10 mouse cellular contexts compared by ENCODE assay signal in the genomic region with DNA sequence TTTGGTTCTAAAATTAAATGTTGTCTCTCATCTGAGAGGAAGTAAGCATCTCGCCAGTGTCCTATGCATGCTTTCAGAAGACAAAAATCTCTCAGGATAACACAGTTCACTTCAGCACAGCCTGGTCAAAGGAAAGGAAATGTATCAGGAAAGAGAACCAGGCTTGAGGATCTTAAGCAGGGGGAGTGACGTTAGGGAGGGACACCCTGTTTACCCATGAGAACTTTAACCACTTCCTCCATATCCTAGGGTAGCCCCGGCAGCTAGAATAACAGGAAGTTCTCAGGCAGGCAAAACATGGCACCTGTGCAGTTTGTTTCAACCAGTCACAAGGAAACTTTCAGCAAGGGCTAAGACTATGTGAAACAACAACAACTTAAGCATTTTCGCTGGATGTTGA. TPM values are rescaled to one million over a fixed set of nuclear protein-coding genes. Genes with fewer than 3 reads are reported as not detected.
DNase-seq lines count a peak whose midpoint lies in the region; ATAC-seq and TF ChIP-seq lines count a peak whose summit lies in the region.
"Had no signal": no experiment of that assay in that cellular context is flagged by ENCODE, and none has a peak within 500 bp of the region (broad histone marks: within the 10 kb centered on the region; RNA-seq: fewer than 3 reads in every experiment).

No protein-coding gene starts in this region.

- 38% methylated on average over 4 of the region's 4 CpGs for WGBS in lung, postnatal 0 days
- 58% methylated on average over 4 of the region's 4 CpGs for WGBS in stomach, postnatal 0 days

- H3K4me2 ChIP-seq in lung, postnatal 0 days (replicated peaks; ENCODE audit: low read depth, low read length) = no peak overlapping the region
- no peak overlapping the region for H3K4me2 ChIP-seq in stomach, postnatal 0 days (replicated peaks; ENCODE audit: low read depth)

- no peaks in the 10 kb centered on the region for H3K9me3 ChIP-seq in lung, postnatal 0 days (ENCODE audit: low read length)
- no peaks in the 10 kb centered on the region for H3K9me3 ChIP-seq in stomach, postnatal 0 days (ENCODE audit: control insufficient read depth, low read length)

- peak; percentile 96 for ATAC-seq in granulocyte monocyte progenitor cell, adult 5-6 weeks (replicated peaks; ENCODE audit: poor library complexity, severe bottlenecking)
- ATAC-seq in lung, postnatal 0 days = peak; percentile 82
- ATAC-seq in stomach, postnatal 0 days (ENCODE audit: low FRiP score, low TSS enrichment) = peak; percentile 59; the same call in 1 of the 2 replicates

- DNase-seq in heart, adult 11 months = peak; percentile 96
- DNase-seq in heart, postnatal 25 days (ENCODE audit: low spot score) = no peak
- peak; percentile 74 for DNase-seq in lung, postnatal 0 days (ENCODE audit: low spot score)
- no peak for DNase-seq in stomach, postnatal 0 days (ENCODE audit: low spot score)
- DNase-seq in urinary bladder, adult 18-20 months (ENCODE audit: low spot score in 2 of 2) = no peak
- no peak for DNase-seq in right cerebral cortex, postnatal 25 days
- DNase-seq in right cerebral cortex, postnatal 4 days = no peak
- DNase-seq: embryo, embryonic 11 days had no signal

- no peaks in the 10 kb centered on the region for H3K27me3 ChIP-seq in lung, postnatal 0 days (replicated peaks; ENCODE audit: insufficient read depth, low read length)
- H3K27me3 ChIP-seq in stomach, postnatal 0 days (ENCODE audit: control insufficient read depth, insufficient read depth, low read length) = no peaks in the 10 kb centered on the region

- TF ChIP-seq EP300 in lung, postnatal 0 days (IDR thresholded peaks at IDR 0.05) = peak; percentile 87
- no peak for TF ChIP-seq EP300 in stomach, postnatal 0 days (optimal IDR thresholded peaks at IDR 0.05)

- no peak overlapping the region for H3K4me3 ChIP-seq in lung, postnatal 0 days (ENCODE audit: low read depth, low read length)
- no peak overlapping the region for H3K4me3 ChIP-seq in stomach, postnatal 0 days (ENCODE audit: low read depth, low read length)
- H3K4me3 ChIP-seq: myocyte had no signal

- H3K27ac ChIP-seq in lung, postnatal 0 days (ENCODE audit: low read length) = no peak overlapping the region
- H3K27ac ChIP-seq in stomach, postnatal 0 days (replicated peaks) = no peak overlapping the region

- no peaks in the 10 kb centered on the region for H3K4me1 ChIP-seq in lung, postnatal 0 days (ENCODE audit: insufficient read depth, low read depth, low read length)
- no peaks in the 10 kb centered on the region for H3K4me1 ChIP-seq in stomach, postnatal 0 days (replicated peaks; ENCODE audit: control insufficient read depth, insufficient read depth)

- H3K36me3 ChIP-seq in lung, postnatal 0 days (ENCODE audit: insufficient read depth, low read length) = no peaks in the 10 kb centered on the region
- H3K36me3 ChIP-seq in stomach, postnatal 0 days (ENCODE audit: control insufficient read depth, insufficient read depth, low read length) = no peaks in the 10 kb centered on the region

- TF ChIP-seq CTCF in lung, postnatal 0 days (IDR thresholded peaks at IDR 0.05) = no peak
- TF ChIP-seq CTCF in stomach, postnatal 0 days (IDR thresholded peaks at IDR 0.05; ENCODE audit: low read depth) = no peak

- no peak overlapping the region for H3K9ac ChIP-seq in lung, postnatal 0 days (replicated peaks; ENCODE audit: low read depth)
- no peak overlapping the region for H3K9ac ChIP-seq in stomach, postnatal 0 days (ENCODE audit: low read length)

- intact Hi-C loops in heart, postnatal 25 days (cut with DNase I) = no loop called here

RNA-seq across cellular contexts. Expression of a gene that starts 25.8 kb away (rescaled TPM):
- total RNA-seq in heart, postnatal 25 days (2021) = not detected
- total RNA-seq in granulocyte monocyte progenitor cell, adult 5-6 weeks (2014; fragmentation: Nextera tagmentation) = not detected in 2 replicates
- not detected in 2 replicates for total RNA-seq in granulocyte monocyte progenitor cell, adult 5-6 weeks (2017)
- not detected in 2 replicates for polyA plus RNA-seq in lung, postnatal 0 days (2015; fragmentation: Nextera tagmentation; extraction: Ambion mirVana)
- 2.7 TPM in 2 replicates for polyA plus RNA-seq in stomach, postnatal 0 days (2015; fragmentation: Nextera tagmentation; extraction: Ambion mirVana)

Comparison
In these comparisons a context has a peak if more than half of its experiments do, and no peak if none do; other contexts are left out.
1. DNase-seq: peak in heart, adult 11 months (single experiment) and lung, postnatal 0 days (single experiment); none in heart, postnatal 25 days (single experiment), stomach, postnatal 0 days (single experiment), urinary bladder, adult 18-20 months (0 of 2), right cerebral cortex, postnatal 25 days (single experiment) and right cerebral cortex, postnatal 4 days (single experiment).
2. Peak in every context shown above with its lines, with median percentiles within 50 percentile points of each other: ATAC-seq.